Mouse (Mus musculus) midbrain, embryonic 13.5 days (tissue): Measurements from ENCODE around the gene Rad51. TPM values are rescaled to one million over a fixed set of nuclear protein-coding genes. Genes with fewer than 3 reads are reported as not detected.
A peak's percentile ranks its signal among the peaks of the same experiment; 100 is the strongest.

ENCODE experiments used
- ATAC-seq: fragments of 200-750 bp; cut with Nextera tagmentation; 2 replicates; pipeline ENCODE4 v1.8.0; 2017; ENCODE audit warnings: mild to moderate bottlenecking, moderate TSS enrichment, moderate library complexity
- H3K27ac ChIP-seq: fragments of 300-500 bp; sonication (generic); 2 replicates; pipeline ENCODE4 v1.5.1; 2015; ENCODE audit warnings: inconsistent platforms, mild to moderate bottlenecking, moderate library complexity
- H3K27me3 ChIP-seq: fragments of 300-500 bp; sonication (generic); 2 replicates; pipeline ENCODE4 v1.6.1; 2015; ENCODE audit warnings: mild to moderate bottlenecking, inconsistent platforms
- H3K36me3 ChIP-seq: fragments of 300-500 bp; sonication (generic); 2 replicates; pipeline ENCODE4 v1.6.1; 2015; ENCODE audit warnings: mild to moderate bottlenecking, inconsistent platforms
- H3K4me1 ChIP-seq: fragments of 300-500 bp; sonication (generic); replicated peaks from 2 replicates; pipeline ENCODE4 v1.6.1; 2015; ENCODE audit warnings: inconsistent platforms
- H3K4me2 ChIP-seq: fragments of 300-500 bp; sonication (generic); replicated peaks from 2 replicates; pipeline ENCODE4 v1.6.1; 2015; ENCODE audit warnings: moderate library complexity, mild to moderate bottlenecking, inconsistent platforms
- H3K4me3 ChIP-seq: fragments of 300-500 bp; sonication (generic); replicated peaks from 2 replicates; pipeline ENCODE4 v1.5.1; 2015; ENCODE audit warnings: mild to moderate bottlenecking, inconsistent platforms
- H3K9ac ChIP-seq: fragments of 300-500 bp; sonication (generic); replicated peaks from 2 replicates; pipeline ENCODE4 v1.6.1; 2015; ENCODE audit warnings: mild to moderate bottlenecking, inconsistent platforms
- H3K9me3 ChIP-seq: fragments of 300-500 bp; sonication (generic); 2 replicates; pipeline ENCODE4 v1.6.1; 2016; ENCODE audit warnings: mild to moderate bottlenecking, inconsistent platforms
- WGBS: fragments of 180-500 bp; shearing (Covaris S2); methylation state at CpG from one replicate; pipeline ENCODE4 v1.1.7; 2015; 5-methylcytosine and 5-hydroxymethylcytosine counted together
- polyA plus RNA-seq: library from polyadenylated mRNA; unstranded; fragments of >200 nt; fragmentation: Nextera tagmentation; extraction: Ambion mirVana; gene quantifications from 2 replicates; pipeline ENCODE4 v1.2.1, GENCODE M21; 2015

The Rad51 gene
- polyA plus RNA-seq, 1 experiment from 2014 or later: 22.5 TPM

DNA sequence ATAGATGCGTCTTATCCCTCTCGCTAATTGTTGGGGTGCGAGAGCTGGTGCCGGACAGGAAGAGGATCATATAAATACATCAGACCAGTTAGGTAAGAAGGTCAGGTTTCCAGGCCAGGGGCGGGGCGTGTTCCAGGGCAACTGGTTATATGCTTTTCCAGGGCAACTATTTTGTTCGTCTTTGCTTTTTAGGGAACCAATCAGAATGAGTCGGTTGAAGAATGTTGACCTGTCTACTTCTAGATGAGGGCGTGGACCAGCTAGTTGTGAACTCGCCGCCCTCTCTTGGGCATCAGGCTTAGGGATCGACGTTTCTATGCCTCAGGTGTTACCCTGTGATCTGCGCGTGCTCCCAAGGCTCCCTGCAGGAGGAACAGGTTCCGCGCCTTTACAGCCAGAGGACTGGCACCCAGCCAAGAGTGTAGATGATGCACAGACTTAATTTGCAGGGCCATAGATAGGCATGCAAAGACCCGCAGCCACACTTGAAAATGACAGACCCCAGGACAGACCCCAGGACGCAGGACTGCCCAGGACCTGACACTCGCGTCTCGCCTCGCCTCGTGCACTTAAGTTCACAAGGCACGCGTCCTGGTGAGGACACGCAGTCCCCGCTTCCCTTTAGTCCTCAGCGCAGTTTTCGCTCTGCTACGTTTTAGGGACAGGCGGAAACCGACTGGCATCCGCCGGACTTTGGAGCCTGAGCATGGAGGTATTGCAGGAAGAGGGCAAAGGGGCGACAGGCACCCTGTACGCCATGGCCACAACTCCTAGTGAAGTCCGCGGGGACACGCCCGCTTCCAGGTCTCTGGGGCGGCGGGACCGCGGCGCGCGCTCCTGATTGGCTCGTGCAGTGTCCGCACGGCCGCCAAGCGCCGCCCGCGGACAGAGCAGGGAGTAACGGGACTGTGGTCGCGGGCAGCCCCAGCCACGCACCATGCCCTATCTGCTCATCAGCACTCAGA, 54.6 kb downstream of the Rad51 start, which contains the start of gene Gchfr:
TSS of gene Gchfr (plus strand) at position 873 of the 965 bp plus-strand sequence.
- peaks cover 55% of the 10 kb centered on the region for H3K27me3 ChIP-seq
- H3K4me1 ChIP-seq: peaks cover 20% of the 10 kb centered on the region
- H3K36me3 ChIP-seq: no peaks in the 10 kb centered on the region
- peak within 1 kb of the TSS; percentile 54 for H3K4me3 ChIP-seq
- no peaks in the 10 kb centered on the region for H3K9me3 ChIP-seq
- peak within 1 kb of the TSS; percentile 99 for H3K4me2 ChIP-seq
- under 1% methylated on average over 53 of the region's 60 CpGs for WGBS
- H3K27ac ChIP-seq: no peak within 1 kb of the TSS
- H3K9ac ChIP-seq: peak within 1 kb of the TSS; percentile 62
- peak; percentile 82 for ATAC-seq

- Histone ChIP-seq H3K36me3 (no peaks in the 10 kb centered on the region), H3K4me3 (peak overlapping the region; percentile 54), H3K9ac (peak overlapping the region; percentile 62), H3K4me1 (peaks cover 26% of the 10 kb centered on the region), H3K27me3 (peaks cover 54% of the 10 kb centered on the region), H3K9me3 (no peaks in the 10 kb centered on the region), H3K4me2 (peak overlapping the region; percentile 99), H3K27ac (no peak overlapping the region)
- peak; percentile 54 for ATAC-seq
- 2% methylated on average over 26 of the region's 26 CpGs for WGBS
Measured at GRCm38 (mm10) chr2:119167866-119168256, 55.3 kb downstream of the Rad51 start.

GRCm38 (mm10) chr2:119170282-119170681, 57.7 kb downstream of the Rad51 start:
- H3K27me3 ChIP-seq: peaks cover 37% of the 10 kb centered on the region
- H3K9ac ChIP-seq: no peak overlapping the region

GRCm38 (mm10) chr2:119171574-119171973, 59.0 kb downstream of the Rad51 start:
- H3K27me3 ChIP-seq: peaks cover 24% of the 10 kb centered on the region
- peaks cover 17% of the 10 kb centered on the region for H3K36me3 ChIP-seq
- H3K4me3 ChIP-seq: no peak overlapping the region
- WGBS: 83% methylated on average over 8 of the region's 8 CpGs
- H3K9ac ChIP-seq: no peak overlapping the region
- no peak overlapping the region for H3K4me2 ChIP-seq
- H3K9me3 ChIP-seq: no peaks in the 10 kb centered on the region
- no peak overlapping the region for H3K27ac ChIP-seq
- no peak for ATAC-seq
- H3K4me1 ChIP-seq: peaks cover 44% of the 10 kb centered on the region

More at GRCm38 (mm10) chr2:119170282-119170681, 57.7 kb downstream of the Rad51 start:
- Histone ChIP-seq H3K4me2 (no peak overlapping the region), H3K4me1 (peaks cover 45% of the 10 kb centered on the region), H3K27ac (no peak overlapping the region), H3K4me3 (no peak overlapping the region), H3K36me3 (peaks cover 10% of the 10 kb centered on the region), H3K9me3 (no peaks in the 10 kb centered on the region)
- 84% methylated on average over 2 of the region's 2 CpGs for WGBS
- no peak for ATAC-seq

- no peak for ATAC-seq
- Histone ChIP-seq H3K4me1 (peaks cover 35% of the 10 kb centered on the region), H3K27ac (peak overlapping the region; percentile 67), H3K9ac (peak overlapping the region; percentile 48; the same call in 1 of the 2 replicates), H3K9me3 (no peaks in the 10 kb centered on the region), H3K27me3 (peaks cover 15% of the 10 kb centered on the region), H3K4me3 (no peak overlapping the region), H3K36me3 (peaks cover 25% of the 10 kb centered on the region), H3K4me2 (peak overlapping the region; percentile 25; the same call in 1 of the 2 replicates)
- 80% methylated on average over 7 of the region's 7 CpGs for WGBS
Measured at GRCm38 (mm10) chr2:119172446-119172845, 59.9 kb downstream of the Rad51 start.

DNA sequence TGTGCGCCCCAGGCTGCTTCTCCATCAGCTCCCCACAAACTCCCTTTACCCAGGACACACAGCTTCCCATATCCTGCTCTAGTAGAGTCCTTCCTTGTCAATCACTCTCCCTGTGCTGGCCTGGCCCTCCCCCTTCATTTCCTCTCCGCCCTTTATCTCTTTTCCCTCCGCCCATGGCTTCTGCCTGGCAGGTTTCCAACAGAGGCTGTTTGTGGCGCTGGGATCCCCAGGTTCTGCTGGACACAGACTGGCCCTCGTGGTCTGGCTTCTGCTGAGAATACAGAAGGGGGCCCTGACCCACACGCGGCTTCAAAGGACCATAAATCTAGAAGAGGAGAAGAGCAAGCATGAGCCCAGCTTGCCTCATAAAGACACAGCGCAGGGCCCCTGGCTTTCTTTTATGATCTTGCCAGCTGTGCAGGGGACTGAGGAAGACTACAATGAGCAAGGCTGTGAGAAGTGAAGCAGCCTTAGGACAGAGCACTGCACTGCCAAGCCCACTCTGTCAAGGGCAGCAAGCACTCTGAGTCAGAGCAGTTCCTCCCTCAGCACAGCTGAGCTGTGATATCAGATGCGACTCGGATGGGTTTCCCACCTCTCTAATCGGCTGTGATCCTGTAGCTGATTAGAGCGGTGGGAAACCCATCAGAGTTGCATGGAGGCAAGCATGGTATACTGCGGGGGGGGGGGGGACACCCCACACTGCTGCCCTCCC, 60.4 kb downstream of the Rad51 start:
- H3K27me3 ChIP-seq: peaks cover 9% of the 10 kb centered on the region
- WGBS: 25% methylated on average over 13 of the region's 13 CpGs
- peak overlapping the region; percentile 67 for H3K27ac ChIP-seq
- peaks cover 30% of the 10 kb centered on the region for H3K4me1 ChIP-seq
- H3K4me2 ChIP-seq: peak overlapping the region; percentile 25
- no peak overlapping the region for H3K4me3 ChIP-seq
- peaks cover 30% of the 10 kb centered on the region for H3K36me3 ChIP-seq
- peak; percentile 46 for ATAC-seq
- peak overlapping the region; percentile 48 for H3K9ac ChIP-seq
- H3K9me3 ChIP-seq: no peaks in the 10 kb centered on the region

DNA sequence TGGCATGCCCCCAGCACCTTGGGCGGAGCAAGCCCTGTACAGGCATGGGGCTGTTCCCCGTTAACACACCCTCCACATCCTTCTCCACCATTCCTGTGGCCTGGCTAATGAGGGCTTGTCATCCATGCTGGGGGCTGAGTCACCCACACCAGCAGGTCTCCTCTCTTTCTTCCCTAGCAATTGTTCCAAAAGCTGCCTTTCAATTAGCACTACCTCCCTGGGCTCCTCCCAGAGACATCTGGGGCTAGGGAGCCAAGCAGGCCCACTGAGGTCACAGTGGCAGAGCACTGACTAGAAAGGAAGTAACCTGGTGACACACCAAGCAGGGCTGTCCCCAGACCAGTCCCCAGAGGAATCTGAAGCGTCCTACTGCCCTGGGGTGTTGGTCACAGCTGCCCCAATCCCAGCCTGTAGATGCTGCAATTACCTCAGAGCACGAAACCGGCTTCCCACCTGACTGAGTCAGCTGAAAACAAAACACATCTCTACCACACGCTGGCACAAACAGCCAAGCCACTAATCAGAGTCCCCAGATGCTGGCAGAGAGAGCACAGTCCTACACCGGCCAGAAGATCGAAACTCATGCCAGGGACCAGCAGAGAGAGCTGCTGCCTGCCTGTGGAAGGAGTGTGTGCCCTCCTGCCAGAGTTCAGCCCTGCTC, 61.5 kb downstream of the Rad51 start, which contains the start of gene Gm14137:
TSS of gene Gm14137 (plus strand) at position 519 of the 661 bp plus-strand sequence.
- Histone ChIP-seq H3K4me2 (no peak within 1 kb of the TSS; the same call in 1 of the 2 replicates), H3K4me1 (peaks cover 28% of the 10 kb centered on the region), H3K9ac (peak within 1 kb of the TSS; percentile 48), H3K4me3 (no peak within 1 kb of the TSS), H3K9me3 (no peaks in the 10 kb centered on the region), H3K27ac (no peak within 1 kb of the TSS), H3K27me3 (peaks cover under 1% of the 10 kb centered on the region; the same call in 1 of the 2 replicates), H3K36me3 (peaks cover 41% of the 10 kb centered on the region)
- WGBS: 42% methylated on average over 8 of the region's 8 CpGs
- 0 out of 2 replicates have a peak, but pooled peaks have one; percentile 35 for ATAC-seq

DNA sequence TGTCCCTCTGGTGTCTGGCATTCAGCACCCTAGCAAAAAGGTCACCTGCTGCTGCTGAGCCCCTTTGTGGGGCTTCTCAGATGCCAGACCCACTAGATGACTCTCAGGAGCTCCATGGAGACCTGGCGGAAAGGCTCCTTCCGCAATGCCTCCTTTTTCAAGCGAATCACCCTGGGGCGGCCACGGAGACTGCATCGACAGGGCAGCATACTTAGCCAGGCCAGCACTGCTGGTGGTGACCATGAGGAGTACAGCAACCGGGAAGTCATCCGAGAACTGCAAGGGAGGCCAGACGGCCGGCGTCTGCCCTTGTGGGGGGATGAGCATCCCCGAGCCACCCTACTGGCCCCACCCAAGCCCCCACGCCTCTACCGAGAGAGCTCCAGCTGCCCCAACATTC, 62.3 kb downstream of the Rad51 start:
- H3K27ac ChIP-seq: no peak overlapping the region
- 53% methylated on average over 14 of the region's 14 CpGs for WGBS
- ATAC-seq: no peak

DNA sequence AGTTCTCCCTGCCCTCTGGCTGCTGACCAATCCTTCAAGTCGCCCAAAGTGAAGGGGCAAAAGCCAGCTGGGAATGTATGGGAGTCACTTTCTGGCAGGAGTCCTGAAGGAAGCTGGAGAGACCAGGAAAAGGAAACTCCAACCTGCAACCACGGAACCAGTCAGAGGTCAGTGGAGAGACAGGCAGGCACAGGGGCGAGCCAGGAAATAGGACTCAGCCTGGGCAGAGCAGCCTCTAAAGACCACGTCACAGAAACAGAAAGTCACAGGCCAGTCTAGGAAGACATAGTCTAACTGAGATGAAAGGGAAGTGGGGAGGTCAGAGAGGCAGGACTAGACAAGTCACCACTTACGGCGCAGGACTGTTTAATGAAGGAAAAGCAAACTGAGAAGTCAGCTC, 63.0 kb downstream of the Rad51 start:
- 74% methylated on average over 6 of the region's 6 CpGs for WGBS
- Histone ChIP-seq H3K27ac (no peak overlapping the region), H3K4me3 (no peak overlapping the region), H3K9me3 (no peaks in the 10 kb centered on the region), H3K36me3 (peaks cover 56% of the 10 kb centered on the region), H3K27me3 (no peaks in the 10 kb centered on the region), H3K4me2 (no peak overlapping the region), H3K4me1 (peaks cover 28% of the 10 kb centered on the region), H3K9ac (no peak overlapping the region)
- no peak for ATAC-seq

More for the DNA sequence above, 62.3 kb downstream of the Rad51 start:
- H3K4me2 ChIP-seq: no peak overlapping the region
- peaks cover 49% of the 10 kb centered on the region for H3K36me3 ChIP-seq
- no peak overlapping the region for H3K4me3 ChIP-seq
- no peaks in the 10 kb centered on the region for H3K27me3 ChIP-seq
- H3K4me1 ChIP-seq: peaks cover 28% of the 10 kb centered on the region
- no peaks in the 10 kb centered on the region for H3K9me3 ChIP-seq
- H3K9ac ChIP-seq: 0 out of 2 replicates have a peak overlapping the region, but pooled peaks have one; percentile 19

- Histone ChIP-seq H3K27me3 (no peaks in the 10 kb centered on the region), H3K27ac (no peak overlapping the region), H3K36me3 (peaks cover 62% of the 10 kb centered on the region), H3K9ac (peak overlapping the region; percentile 10; the same call in 1 of the 2 replicates), H3K9me3 (no peaks in the 10 kb centered on the region), H3K4me3 (no peak overlapping the region), H3K4me1 (peaks cover 28% of the 10 kb centered on the region), H3K4me2 (no peak overlapping the region)
- 49% methylated on average over 3 of the region's 3 CpGs for WGBS
- no peak for ATAC-seq
Measured at GRCm38 (mm10) chr2:119176761-119177160, 64.2 kb downstream of the Rad51 start.

DNA sequence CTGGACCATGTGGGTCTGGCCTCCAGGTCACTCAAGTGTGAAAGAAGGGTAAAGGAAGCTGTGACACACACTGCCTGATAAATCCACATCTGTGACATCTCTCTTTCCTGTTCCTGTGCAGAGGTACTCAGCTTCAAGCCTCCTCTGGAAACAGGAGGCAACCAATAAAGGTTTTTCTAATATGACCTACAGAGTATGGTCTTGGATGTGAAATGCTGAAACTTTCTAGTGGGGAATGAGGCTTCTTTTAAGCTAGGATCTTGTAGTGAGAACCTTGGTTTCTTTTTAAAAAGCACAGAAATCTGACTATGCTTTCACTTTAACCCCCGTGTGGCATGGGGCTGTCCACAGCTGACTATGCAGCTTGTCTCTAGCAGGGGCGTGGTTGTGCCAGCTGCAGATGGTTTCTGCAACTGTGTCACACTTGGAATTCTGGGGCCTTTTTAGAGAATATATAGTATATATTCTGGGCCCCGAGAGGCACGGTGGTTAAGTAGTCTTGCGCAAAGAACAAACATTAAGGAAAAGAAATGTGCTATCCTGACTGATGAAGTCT, 64.9 kb downstream of the Rad51 start:
- H3K9ac ChIP-seq: no peak overlapping the region
- no peak overlapping the region for H3K4me3 ChIP-seq
- no peak overlapping the region for H3K27ac ChIP-seq
- no peak for ATAC-seq
- WGBS: 91% methylated on average over 5 of the region's 5 CpGs
- H3K9me3 ChIP-seq: no peaks in the 10 kb centered on the region
- no peak overlapping the region for H3K4me2 ChIP-seq
- peaks cover 23% of the 10 kb centered on the region for H3K4me1 ChIP-seq
- H3K36me3 ChIP-seq: peaks cover 66% of the 10 kb centered on the region
- H3K27me3 ChIP-seq: no peaks in the 10 kb centered on the region
